In the genomic region with DNA sequence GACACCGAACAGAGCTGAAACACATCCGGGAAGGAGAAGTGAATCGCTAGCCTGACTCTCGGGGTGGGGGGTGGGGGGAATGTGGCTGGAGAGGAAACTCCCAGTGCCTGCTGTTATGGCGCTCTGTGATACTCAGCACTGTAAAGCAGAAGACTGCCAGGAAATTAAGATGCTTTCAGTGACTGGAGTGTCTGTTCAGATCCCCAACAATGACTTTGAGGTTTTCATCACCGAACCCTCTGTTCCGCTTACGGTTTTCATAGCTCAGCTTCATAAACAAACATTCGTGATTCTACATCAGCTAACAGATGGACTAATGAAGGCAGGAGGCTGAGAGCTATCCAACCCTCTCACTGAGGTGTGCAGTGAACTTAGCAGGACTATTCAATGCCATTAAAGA, we compare ENCODE assay signal across 17 mouse cellular contexts. TPM values are rescaled to one million over a fixed set of nuclear protein-coding genes. Genes with fewer than 3 reads are reported as not detected.
DNase-seq lines count a peak whose midpoint lies in the region; ATAC-seq and TF ChIP-seq lines count a peak whose summit lies in the region.
"Had no signal": no experiment of that assay in that cellular context is flagged by ENCODE, and none has a peak within 500 bp of the region (broad histone marks: within the 10 kb centered on the region; RNA-seq: fewer than 3 reads in every experiment).

No protein-coding gene starts in this region.

- H3K27ac ChIP-seq in heart, embryonic 11.5 days (ENCODE audit: low read depth, low read length), result no peak overlapping the region
- H3K27ac ChIP-seq in spleen, adult 2 months (ENCODE audit: insufficient read depth, low read length), result no peak overlapping the region
- H3K27ac ChIP-seq in liver, embryonic 11.5 days (ENCODE audit: low read depth, low read length), result no peak overlapping the region
- H3K27ac ChIP-seq: embryonic facial prominence, embryonic 12.5 days had no signal

- no peak for DNase-seq in heart, adult 8-10 months (ENCODE audit: low spot score)
- no peak for DNase-seq in spleen, adult 2 months (ENCODE audit: low read depth in 1 of 2, low spot score in 2 of 2)
- DNase-seq in spleen, adult 12 weeks (ENCODE audit: low spot score), result no peak
- DNase-seq in liver, embryonic 11.5 days (ENCODE audit: low spot score), result no peak
- no peak for DNase-seq in urinary bladder, adult 18-20 months (ENCODE audit: low spot score in 2 of 2)
- DNase-seq in adrenal gland, postnatal 10 days, result no peak
- DNase-seq in thymus, postnatal 10 days (ENCODE audit: low spot score in 2 of 2), result no peak
- DNase-seq: adrenal gland, adult 8-10 months; gastrocnemius, postnatal 25 days; lung, postnatal 10 days; right cerebral cortex, postnatal 25 days; thymus, postnatal 36 days had no signal

- H3K36me3 ChIP-seq in heart, embryonic 11.5 days (ENCODE audit: control insufficient read depth, insufficient read depth, low read length), result no peaks in the 10 kb centered on the region
- no peaks in the 10 kb centered on the region for H3K36me3 ChIP-seq in spleen, adult 2 months (ENCODE audit: control insufficient read depth, insufficient read depth, low read length)
- no peaks in the 10 kb centered on the region for H3K36me3 ChIP-seq in liver, embryonic 11.5 days (ENCODE audit: control insufficient read depth, insufficient read depth, low read length)
- H3K36me3 ChIP-seq: embryonic facial prominence, embryonic 12.5 days had no signal

- H3K4me1 ChIP-seq in heart, embryonic 11.5 days (ENCODE audit: control insufficient read depth, insufficient read depth, low read length), result peaks cover 7% of the 10 kb centered on the region
- peaks cover 5% of the 10 kb centered on the region for H3K4me1 ChIP-seq in spleen, adult 2 months (ENCODE audit: control insufficient read depth, insufficient read depth, insufficient read length)
- H3K4me1 ChIP-seq in liver, embryonic 11.5 days (replicated peaks; ENCODE audit: control insufficient read depth, insufficient read depth, low read length), result no peaks in the 10 kb centered on the region; the same call in 1 of the 2 replicates
- H3K4me1 ChIP-seq: embryonic facial prominence, embryonic 12.5 days had no signal

- H3K27me3 ChIP-seq in heart, embryonic 11.5 days (ENCODE audit: control insufficient read depth, insufficient read depth, low read length), result no peaks in the 10 kb centered on the region
- no peaks in the 10 kb centered on the region for H3K27me3 ChIP-seq in spleen, adult 2 months (ENCODE audit: control insufficient read depth, insufficient read depth, low read length)
- H3K27me3 ChIP-seq in liver, embryonic 11.5 days (replicated peaks; ENCODE audit: control insufficient read depth, insufficient read depth, low read length), result peaks cover 12% of the 10 kb centered on the region
- H3K27me3 ChIP-seq: embryonic facial prominence, embryonic 12.5 days had no signal

- 45% methylated on average over 9 of the region's 9 CpGs for WGBS in heart, embryonic 11.5 days (ENCODE audit: insufficient replicate concordance)
- WGBS in spleen, adult 2 months, result 6% methylated on average over 9 of the region's 9 CpGs
- whole genome bisulfite sequencing in liver, embryonic 11.5 days, result 34% methylated on average over 9 of the region's 9 CpGs

- no peak for TF ChIP-seq POLR2A in spleen, adult 2 months (IDR thresholded peaks at IDR 0.05; ENCODE audit: low read depth, low read length)

- no peak overlapping the region for H3K4me3 ChIP-seq in heart, embryonic 11.5 days (ENCODE audit: low read depth, low read length)
- H3K4me3 ChIP-seq in spleen, adult 2 months (ENCODE audit: extremely low read depth, insufficient read depth, insufficient read length), result 0 out of 2 replicates have a peak overlapping the region, but pooled peaks have one; percentile 1
- H3K4me3 ChIP-seq in liver, embryonic 11.5 days (ENCODE audit: low read depth, low read length), result 0 out of 2 replicates have a peak overlapping the region, but pooled peaks have one; percentile 1
- H3K4me3 ChIP-seq: embryonic facial prominence, embryonic 12.5 days had no signal

- TF ChIP-seq CTCF in spleen, adult 2 months (IDR thresholded peaks at IDR 0.05; ENCODE audit: extremely low read depth, insufficient read depth, insufficient read length, insufficient replicate concordance), result no peak

- H3K9me3 ChIP-seq in heart, embryonic 11.5 days (replicated peaks; ENCODE audit: control insufficient read depth, low read length), result no peaks in the 10 kb centered on the region
- no peaks in the 10 kb centered on the region for H3K9me3 ChIP-seq in liver, embryonic 11.5 days (ENCODE audit: control insufficient read depth, low read length)
- H3K9me3 ChIP-seq: embryonic facial prominence, embryonic 12.5 days had no signal

- peak overlapping the region; percentile 15; the same call in 1 of the 2 replicates for H3K4me2 ChIP-seq in heart, embryonic 11.5 days
- peak overlapping the region; percentile 21; the same call in 1 of the 2 replicates for H3K4me2 ChIP-seq in liver, embryonic 11.5 days
- H3K4me2 ChIP-seq: embryonic facial prominence, embryonic 12.5 days had no signal

- H3K9ac ChIP-seq in heart, embryonic 11.5 days (ENCODE audit: low read depth, low read length), result no peak overlapping the region
- H3K9ac ChIP-seq in liver, embryonic 11.5 days (ENCODE audit: low read depth, low read length), result no peak overlapping the region
- H3K9ac ChIP-seq: embryonic facial prominence, embryonic 12.5 days had no signal

- no peak for ATAC-seq in heart, embryonic 11.5 days (replicated peaks; ENCODE audit: insufficient number of reproducible peaks, low FRiP score, low TSS enrichment)
- ATAC-seq in liver, embryonic 11.5 days (replicated peaks; ENCODE audit: low FRiP score), result no peak

RNA-seq across cellular contexts. Expression of a gene that starts 7.4 kb away (rescaled TPM):
- polyA plus RNA-seq in heart, embryonic 11.5 days (2014; fragmentation: Nextera tagmentation; extraction: Ambion mirVana), result 3.0 and 3.4 TPM in 2 replicates
- 1 to 10 TPM; 5.1 to 6.3 (median 5.9) TPM for total RNA-seq in heart, adult 8-10 months (2022)
- 0.22 and 0.34 TPM in 2 replicates for polyA plus RNA-seq in spleen, adult 2 months (2012; rRNA removed)
- 0.74 and 0.81 TPM in 2 replicates for polyA plus RNA-seq in liver, embryonic 11.5 days (2014; fragmentation: Nextera tagmentation; extraction: Ambion mirVana)
- total RNA-seq in adrenal gland, postnatal 10 days (2021), result 1 to 10 TPM; 1.7 to 1.8 TPM

RNA-seq across cellular contexts. Expression of a gene that starts 34.5 kb away (rescaled TPM):
- polyA plus RNA-seq in heart, embryonic 11.5 days (2014; fragmentation: Nextera tagmentation; extraction: Ambion mirVana), result not detected in 2 replicates
- not detected for total RNA-seq in heart, adult 8-10 months (2022)
- polyA plus RNA-seq in spleen, adult 2 months (2012; rRNA removed), result not detected in 2 replicates
- not detected in 2 replicates for polyA plus RNA-seq in liver, embryonic 11.5 days (2014; fragmentation: Nextera tagmentation; extraction: Ambion mirVana)
- total RNA-seq in adrenal gland, postnatal 10 days (2021), result not detected
- total RNA-seq: adrenal gland, adult 8-10 months; ES-E14; gastrocnemius, postnatal 25 days; layer of hippocampus, adult 8-10 months had no signal
- polyA plus RNA-seq: embryonic facial prominence, embryonic 12.5 days; neural tube, embryonic 11.5 days had no signal
